Mouse (Mus musculus) thymus, adult 2 months (tissue): Measurements from ENCODE around the gene Glrx5.

ENCODE experiments used
- CTCF ChIP-seq: fragments of 200-500 bp; IDR thresholded peaks from 2 replicates; pipeline ENCODE4 v1.5.1; 2012; ENCODE audit warnings: mild to moderate bottlenecking, control low read depth, low read length, moderate library complexity, borderline replicate concordance; ENCODE audit not compliant: control insufficient read depth, poor library complexity, insufficient read depth; ENCODE audit errors: extremely low read depth
- POLR2A ChIP-seq: fragments of 200-500 bp; IDR thresholded peaks from 2 replicates; pipeline ENCODE4 v1.6.1; 2012; ENCODE audit warnings: mild to moderate bottlenecking, low read length, control low read depth, moderate library complexity; ENCODE audit not compliant: control insufficient read depth, poor library complexity, insufficient read depth; ENCODE audit errors: extremely low read depth

DNA sequence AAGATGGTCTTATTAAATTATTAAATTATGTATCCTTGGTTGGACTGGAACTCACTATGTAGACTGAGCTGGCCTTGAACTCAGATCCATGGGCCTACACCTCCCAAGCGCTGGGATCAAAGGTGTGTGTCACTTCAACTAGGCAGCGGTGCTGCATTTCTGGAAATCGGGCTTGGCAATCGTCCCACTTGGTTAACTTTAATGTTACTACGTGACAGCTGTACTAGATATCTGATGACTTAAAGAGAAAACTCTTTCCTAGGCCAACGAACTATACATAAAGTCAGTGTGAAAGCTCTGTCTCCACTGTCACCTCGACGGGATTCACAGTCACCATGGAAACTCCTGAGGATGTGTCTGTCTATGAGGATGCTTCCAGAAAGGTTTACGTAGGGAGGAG is 2.6 kb upstream of the Glrx5 start:
- TF ChIP-seq POLR2A = no peak
- TF ChIP-seq CTCF = no peak
